Comparison of ENCODE assay signal across 27 mouse cellular contexts in genomic region chr2:74956129-74956450, GRCm38 (mm10).
A peak's percentile ranks its signal among the peaks of the same experiment; 100 is the strongest.
DNase-seq lines count a peak whose midpoint lies in the region; ATAC-seq and TF ChIP-seq lines count a peak whose summit lies in the region.
"Had no signal": no experiment of that assay in that cellular context is flagged by ENCODE, and none has a peak within 500 bp of the region (broad histone marks: within the 10 kb centered on the region; RNA-seq: fewer than 3 reads in every experiment).

No protein-coding gene starts in this region.

- no peak overlapping the region for H3K27ac ChIP-seq in lung, embryonic 14.5 days (ENCODE audit: low read depth)
- peak overlapping the region; percentile 52 for H3K27ac ChIP-seq in lung, embryonic 16.5 days (ENCODE audit: low read length)
- H3K27ac ChIP-seq in midbrain, embryonic 11.5 days (ENCODE audit: low read depth, low read length): no peak overlapping the region
- H3K27ac ChIP-seq in midbrain, embryonic 15.5 days: no peak overlapping the region
- H3K27ac ChIP-seq: embryonic facial prominence, embryonic 13.5 days; embryonic facial prominence, embryonic 15.5 days; forebrain, embryonic 10.5 days; forebrain, embryonic 12.5 days had no signal

- H3K4me2 ChIP-seq in lung, embryonic 14.5 days: no peak overlapping the region
- no peak overlapping the region for H3K4me2 ChIP-seq in lung, embryonic 16.5 days (ENCODE audit: low read depth, low read length)
- H3K4me2 ChIP-seq in midbrain, embryonic 11.5 days: no peak overlapping the region
- H3K4me2 ChIP-seq in midbrain, embryonic 15.5 days: no peak overlapping the region
- H3K4me2 ChIP-seq: embryonic facial prominence, embryonic 13.5 days; embryonic facial prominence, embryonic 15.5 days; forebrain, embryonic 12.5 days had no signal

- DNase-seq in lung, embryonic 14.5 days: peak; percentile 50
- no peak for DNase-seq in lung, postnatal 10 days
- DNase-seq in lung, postnatal 14 days: no peak
- DNase-seq in midbrain, embryonic 11.5 days (ENCODE audit: low spot score, missing footprints): peak; percentile 77
- DNase-seq: adrenal gland, adult 2 months; adrenal gland, postnatal 10 days; adrenal gland, postnatal 25 days; B cell, adult 2 months; cerebellum, adult 11 months; cerebellum, adult 18-20 months; cerebellum, adult 8-10 months; cerebellum, adult 9-11 months; cerebellum, postnatal 14 days; cerebellum, postnatal 36 days; embryo, embryonic 11 days had no signal

- no peak overlapping the region for H3K4me3 ChIP-seq in lung, embryonic 14.5 days (ENCODE audit: low read depth, low read length)
- no peak overlapping the region for H3K4me3 ChIP-seq in lung, embryonic 16.5 days (ENCODE audit: low read length)
- H3K4me3 ChIP-seq in midbrain, embryonic 11.5 days (ENCODE audit: low read depth, low read length): no peak overlapping the region
- H3K4me3 ChIP-seq in midbrain, embryonic 15.5 days: no peak overlapping the region
- H3K4me3 ChIP-seq: embryonic facial prominence, embryonic 13.5 days; embryonic facial prominence, embryonic 15.5 days; erythroblast, embryonic 14.5 days; forebrain, embryonic 10.5 days; forebrain, embryonic 12.5 days had no signal

- H3K9ac ChIP-seq in lung, embryonic 14.5 days: no peak overlapping the region
- no peak overlapping the region for H3K9ac ChIP-seq in lung, embryonic 16.5 days (ENCODE audit: low read length)
- no peak overlapping the region for H3K9ac ChIP-seq in midbrain, embryonic 11.5 days (ENCODE audit: low read length)
- H3K9ac ChIP-seq in midbrain, embryonic 15.5 days: no peak overlapping the region
- H3K9ac ChIP-seq: embryonic facial prominence, embryonic 13.5 days; embryonic facial prominence, embryonic 15.5 days; forebrain, embryonic 12.5 days had no signal

- H3K27me3 ChIP-seq in lung, embryonic 14.5 days (ENCODE audit: insufficient read depth, low read length): no peaks in the 10 kb centered on the region
- no peaks in the 10 kb centered on the region; the same call in 1 of the 2 replicates for H3K27me3 ChIP-seq in lung, embryonic 16.5 days (ENCODE audit: control insufficient read depth, insufficient read depth, low read depth, low read length)
- H3K27me3 ChIP-seq in midbrain, embryonic 11.5 days (ENCODE audit: control insufficient read depth, insufficient read depth, low read length): no peaks in the 10 kb centered on the region
- no peaks in the 10 kb centered on the region for H3K27me3 ChIP-seq in midbrain, embryonic 15.5 days (replicated peaks)
- H3K27me3 ChIP-seq: CH12.LX; embryonic facial prominence, embryonic 13.5 days; embryonic facial prominence, embryonic 15.5 days had no signal

- TF ChIP-seq CTCF in lung, embryonic 14.5 days (IDR thresholded peaks at IDR 0.05; ENCODE audit: low read depth): no peak

- H3K4me1 ChIP-seq in lung, embryonic 14.5 days (ENCODE audit: insufficient read depth): no peaks in the 10 kb centered on the region
- H3K4me1 ChIP-seq in lung, embryonic 16.5 days (replicated peaks; ENCODE audit: control insufficient read depth, insufficient read depth, low read length): no peaks in the 10 kb centered on the region
- H3K4me1 ChIP-seq in midbrain, embryonic 11.5 days (ENCODE audit: control insufficient read depth, insufficient read depth, low read length): no peaks in the 10 kb centered on the region
- H3K4me1 ChIP-seq in midbrain, embryonic 15.5 days: no peaks in the 10 kb centered on the region
- H3K4me1 ChIP-seq: forebrain, embryonic 10.5 days; forebrain, embryonic 12.5 days had no signal

- no peaks in the 10 kb centered on the region for H3K9me3 ChIP-seq in lung, embryonic 14.5 days (ENCODE audit: low read depth, low read length)
- H3K9me3 ChIP-seq in lung, embryonic 16.5 days (ENCODE audit: control insufficient read depth, low read length): no peaks in the 10 kb centered on the region
- H3K9me3 ChIP-seq in midbrain, embryonic 11.5 days (ENCODE audit: control insufficient read depth, low read length): no peaks in the 10 kb centered on the region
- H3K9me3 ChIP-seq in midbrain, embryonic 15.5 days: no peaks in the 10 kb centered on the region
- H3K9me3 ChIP-seq: embryonic facial prominence, embryonic 13.5 days; embryonic facial prominence, embryonic 15.5 days; forebrain, embryonic 10.5 days; forebrain, embryonic 12.5 days had no signal

- no peak for ATAC-seq in lung, embryonic 14.5 days (ENCODE audit: insufficient read depth)
- peak; percentile 47; the same call in 1 of the 2 replicates for ATAC-seq in lung, embryonic 16.5 days (ENCODE audit: low read depth)
- ATAC-seq in midbrain, embryonic 11.5 days (ENCODE audit: low FRiP score): no peak
- ATAC-seq in midbrain, embryonic 15.5 days (replicated peaks): no peak
- ATAC-seq: CD4-positive, CD25-positive, alpha-beta regulatory T cell, adult 4 months; forebrain, embryonic 14.5 days; forebrain, embryonic 16.5 days had no signal

- WGBS in lung, embryonic 14.5 days: 72% methylated on average over 1 of the region's 1 CpGs
- 63% methylated on average over 1 of the region's 1 CpGs for WGBS in lung, embryonic 16.5 days
- 93% methylated on average over 1 of the region's 1 CpGs for WGBS in midbrain, embryonic 11.5 days
- 95% methylated on average over 1 of the region's 1 CpGs for WGBS in midbrain, embryonic 15.5 days

- no peaks in the 10 kb centered on the region for H3K36me3 ChIP-seq in lung, embryonic 14.5 days (ENCODE audit: insufficient read depth)
- H3K36me3 ChIP-seq in lung, embryonic 16.5 days (ENCODE audit: control insufficient read depth, insufficient read depth, low read length): no peaks in the 10 kb centered on the region
- H3K36me3 ChIP-seq in midbrain, embryonic 11.5 days (ENCODE audit: control insufficient read depth, insufficient read depth, low read length): no peaks in the 10 kb centered on the region
- no peaks in the 10 kb centered on the region for H3K36me3 ChIP-seq in midbrain, embryonic 15.5 days (replicated peaks)
- H3K36me3 ChIP-seq: embryonic facial prominence, embryonic 13.5 days; embryonic facial prominence, embryonic 15.5 days; forebrain, embryonic 10.5 days; forebrain, embryonic 12.5 days; G1E had no signal

Comparison
In these comparisons a context has a peak if more than half of its experiments do, and no peak if none do; other contexts are left out.
1. DNase-seq: peak in lung, embryonic 14.5 days (single experiment) and midbrain, embryonic 11.5 days (single experiment); none in lung, postnatal 10 days (single experiment) and lung, postnatal 14 days (single experiment).